Mouse (Mus musculus): ENCODE data around the gene Slc39a1.
A peak's percentile ranks its signal among the peaks of the same experiment; 100 is the strongest.
"Not testable (repeated sequence)": the region's sequence is repeated elsewhere in the genome, so short reads cannot be mapped to it uniquely, and the experiment has no call there.

Gene Slc39a1

DNA sequence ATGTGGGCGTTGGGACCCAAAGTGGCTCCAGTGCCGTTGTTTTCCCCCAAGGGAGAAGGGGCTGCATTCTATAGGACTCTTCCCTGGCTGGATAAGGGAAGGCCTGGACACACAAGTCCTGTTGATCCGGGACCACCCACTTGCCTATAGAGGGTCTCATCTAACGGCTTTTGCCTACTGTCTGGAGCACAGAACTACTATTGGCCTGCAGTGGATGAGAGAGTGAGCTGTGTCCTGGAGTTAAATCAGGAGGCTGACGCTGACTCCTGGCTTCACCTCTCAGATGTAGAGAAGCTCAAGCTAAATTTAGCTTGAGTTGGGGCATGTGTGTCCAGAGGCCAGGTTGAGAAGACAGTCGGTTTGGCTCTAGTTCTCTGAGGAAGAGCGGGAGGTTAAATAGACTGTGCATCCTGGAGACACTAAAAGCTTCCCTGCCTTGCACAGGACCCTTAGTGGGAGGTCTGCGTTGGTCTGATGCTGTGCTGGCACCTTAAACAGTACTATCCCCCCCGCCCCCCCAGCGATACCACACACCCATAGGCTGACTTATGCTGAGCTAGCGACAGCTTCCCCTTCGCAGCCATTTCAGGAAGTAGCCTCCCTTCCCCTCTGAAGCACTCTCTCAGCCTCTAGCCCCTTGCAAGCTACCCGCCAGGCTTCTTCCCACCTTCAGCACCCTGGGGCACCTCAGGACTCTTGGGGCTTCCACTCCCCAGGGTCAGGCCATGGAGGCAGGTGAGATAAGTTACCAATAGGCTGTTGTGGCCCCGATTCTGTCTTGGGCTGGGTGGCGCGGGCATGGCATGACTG is 18.2 kb downstream of the Slc39a1 start:
- peak; percentile 82 for DNase-seq (ENCODE audit: low read depth, low spot score)

- DNase-seq (ENCODE audit: low read depth, low spot score): peak; percentile 55
Observed at GRCm38 (mm10) chr3:90266901-90267775, 19.2 kb downstream of the Slc39a1 start.

DNA sequence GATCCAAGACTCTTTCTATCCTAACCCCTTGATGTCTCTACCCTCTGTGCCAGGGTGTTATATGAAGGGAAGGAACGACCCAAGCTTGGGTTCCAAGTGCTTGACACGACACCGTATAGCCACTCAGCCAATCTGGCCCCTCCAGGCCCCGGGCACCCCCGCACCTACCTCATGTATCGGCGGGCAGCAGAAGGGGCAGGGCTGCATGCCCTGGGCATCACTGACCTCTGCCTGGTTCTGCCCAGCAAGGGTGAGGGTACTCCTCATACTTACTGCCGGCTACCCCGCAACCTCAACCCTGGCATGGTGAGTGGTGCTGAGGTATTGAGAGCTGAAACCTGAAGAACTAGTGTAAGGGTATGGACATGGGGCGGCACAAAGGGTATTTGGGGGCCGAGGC is 20.2 kb downstream of the Slc39a1 start:
- no peak for DNase-seq (ENCODE audit: low read depth, low spot score)

DNA sequence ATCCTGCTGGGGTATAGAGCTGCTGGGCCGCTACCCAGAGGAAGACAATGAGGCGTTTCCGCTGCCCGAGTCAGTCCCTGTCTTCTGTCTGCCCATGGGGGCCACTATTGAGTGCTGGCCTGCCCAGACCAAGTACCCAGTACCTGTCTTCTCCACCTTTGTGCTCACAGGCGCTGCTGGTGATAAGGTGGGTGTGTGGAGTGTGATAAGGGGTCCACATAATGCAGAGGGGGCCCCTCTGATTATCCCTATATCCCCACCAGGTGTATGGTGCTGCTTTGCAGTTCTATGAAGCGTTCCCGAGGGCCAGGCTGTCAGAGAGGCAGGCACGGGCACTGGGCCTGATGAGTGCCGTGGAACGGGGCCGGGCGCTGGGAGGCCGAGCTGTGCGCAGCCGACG is 21.0 kb downstream of the Slc39a1 start:
- DNase-seq (ENCODE audit: low read depth, low spot score): no peak

GRCm38 (mm10) chr3:90270784-90271183 is 22.8 kb downstream of the Slc39a1 start:
- no peak for DNase-seq (ENCODE audit: low read depth, low spot score)

GRCm38 (mm10) chr3:90272170-90272569 is 24.2 kb downstream of the Slc39a1 start:
- DNase-seq (ENCODE audit: low read depth, low spot score): no peak

DNA sequence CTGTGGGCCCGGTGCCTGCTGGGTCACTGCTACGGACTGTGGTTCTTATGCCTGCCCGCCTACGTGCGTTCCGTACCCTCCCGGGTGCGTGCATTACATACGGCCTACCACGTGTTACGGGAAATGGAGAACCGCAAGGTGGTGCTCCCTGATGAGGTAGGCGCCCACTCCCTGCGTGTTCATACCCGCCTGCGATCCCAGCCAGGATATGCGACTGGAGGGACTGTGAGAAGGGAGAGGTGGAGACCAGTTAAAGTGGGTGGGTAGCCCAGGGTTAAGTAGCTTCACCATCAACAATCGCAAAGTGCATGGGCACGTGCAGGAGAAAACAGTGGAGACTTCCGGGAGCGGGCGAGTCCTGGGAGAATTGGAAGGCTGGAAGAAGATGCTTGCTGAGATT is 25.9 kb downstream of the Slc39a1 start:
- no peak for DNase-seq (ENCODE audit: low read depth, low spot score)

DNA sequence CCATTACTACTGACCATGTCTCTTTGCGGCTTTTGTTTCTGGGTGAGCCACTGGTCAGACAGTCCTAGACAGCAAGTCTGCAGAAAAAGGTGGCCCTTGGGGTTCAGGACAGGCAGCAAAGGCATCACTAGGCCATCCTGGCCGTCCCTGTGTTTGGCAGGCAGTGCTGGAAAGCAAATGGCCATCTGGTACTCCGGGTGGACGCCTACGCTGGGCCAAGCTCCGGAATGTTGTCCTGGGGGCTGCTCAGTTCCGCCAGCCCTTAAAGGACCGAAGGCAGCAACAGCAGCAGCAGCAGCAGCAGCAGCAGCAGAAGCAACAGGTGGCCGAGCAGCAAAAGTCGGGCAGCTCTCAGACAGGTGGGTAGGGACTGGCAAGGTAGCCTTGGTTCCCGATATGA is 27.3 kb downstream of the Slc39a1 start:
- DNase-seq (ENCODE audit: low read depth, low spot score): no peak

GRCm38 (mm10) chr3:90276858-90277257 is 28.9 kb downstream of the Slc39a1 start:
- no peak for DNase-seq (ENCODE audit: low read depth, low spot score)

DNA sequence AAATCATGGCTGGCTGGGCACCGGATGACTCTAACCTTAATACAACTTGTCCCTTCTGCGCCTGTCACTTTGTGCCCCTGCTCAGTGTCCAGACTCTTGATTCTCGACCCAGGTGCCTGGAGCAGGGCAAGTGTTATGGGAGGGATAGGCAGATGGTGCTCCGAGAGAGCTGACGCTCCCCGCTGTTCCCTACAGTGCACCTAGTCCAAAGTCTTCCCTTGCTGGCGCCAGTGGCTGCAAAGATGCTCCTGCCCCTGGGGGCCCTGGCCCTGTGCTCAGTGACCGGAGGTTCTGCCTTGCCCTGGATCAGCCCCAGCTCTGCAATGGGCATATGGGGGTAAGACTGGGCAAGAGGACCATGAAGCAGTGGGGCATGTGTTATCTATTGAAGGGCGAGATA is 29.8 kb downstream of the Slc39a1 start:
- no peak for DNase-seq (ENCODE audit: low read depth, low spot score)

DNA sequence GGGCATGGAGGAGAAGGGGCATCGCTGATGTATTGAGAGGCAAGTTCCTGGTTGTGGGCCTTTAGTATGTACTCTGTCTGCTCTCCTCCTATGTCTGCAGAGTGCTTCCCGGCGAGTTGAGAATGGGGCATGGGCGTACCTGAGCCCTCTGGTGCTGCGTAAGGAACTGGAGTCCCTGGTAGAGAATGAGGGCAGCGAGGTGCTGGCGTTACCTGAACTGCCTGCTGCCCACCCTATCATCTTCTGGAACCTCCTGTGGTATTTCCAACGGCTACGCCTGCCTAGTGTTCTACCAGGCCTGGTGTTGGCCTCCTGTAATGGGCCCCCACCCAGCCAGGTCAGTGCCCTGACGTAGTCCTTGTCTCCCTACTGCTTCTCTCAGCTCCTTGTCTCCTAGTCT is 30.2 kb downstream of the Slc39a1 start:
- DNase-seq (ENCODE audit: low read depth, low spot score): no peak

GRCm38 (mm10) chr3:90279216-90279615 is 31.2 kb downstream of the Slc39a1 start:
- DNase-seq (ENCODE audit: low read depth, low spot score): no peak

DNA sequence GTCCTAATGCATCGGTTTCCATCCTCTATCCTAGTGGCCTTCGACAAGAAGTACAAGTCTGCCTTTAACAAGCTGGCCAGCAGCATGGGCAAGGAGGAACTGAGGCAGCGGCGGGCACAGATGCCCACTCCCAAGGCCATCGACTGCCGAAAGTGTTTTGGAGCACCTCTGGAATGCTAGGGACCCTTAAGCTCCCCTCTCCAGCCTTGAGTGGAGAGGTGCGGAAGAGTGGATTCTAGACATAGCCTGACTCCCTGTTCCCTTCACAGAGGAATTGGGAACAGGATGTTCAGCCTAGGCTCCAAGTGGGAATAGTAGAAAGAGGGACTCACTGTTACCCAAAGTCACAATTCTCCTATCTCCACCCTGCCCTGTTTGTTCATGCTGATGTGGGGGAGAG is 31.8 kb downstream of the Slc39a1 start:
- DNase-seq (ENCODE audit: low read depth, low spot score): no peak

DNA sequence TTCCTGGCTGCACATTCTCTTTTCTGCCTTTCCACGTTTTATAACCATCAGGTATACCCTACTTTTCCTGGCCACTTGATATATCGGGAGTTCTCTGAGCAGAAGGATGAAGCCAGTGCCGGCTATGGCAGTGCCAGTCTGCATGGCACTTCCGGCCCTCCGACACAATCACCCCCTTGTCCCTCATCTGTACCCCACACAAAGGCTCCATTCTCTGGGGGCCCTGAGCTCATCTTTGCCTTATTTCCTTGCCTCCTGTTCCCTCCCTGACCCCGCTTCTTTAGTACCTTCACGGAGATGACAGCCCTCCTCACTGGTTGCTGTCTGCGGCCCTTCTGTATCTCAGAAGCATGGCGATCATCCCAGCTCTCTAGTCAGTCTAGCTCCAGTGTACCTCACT is 32.7 kb downstream of the Slc39a1 start:
- DNase-seq (ENCODE audit: low read depth, low spot score): no peak

DNA sequence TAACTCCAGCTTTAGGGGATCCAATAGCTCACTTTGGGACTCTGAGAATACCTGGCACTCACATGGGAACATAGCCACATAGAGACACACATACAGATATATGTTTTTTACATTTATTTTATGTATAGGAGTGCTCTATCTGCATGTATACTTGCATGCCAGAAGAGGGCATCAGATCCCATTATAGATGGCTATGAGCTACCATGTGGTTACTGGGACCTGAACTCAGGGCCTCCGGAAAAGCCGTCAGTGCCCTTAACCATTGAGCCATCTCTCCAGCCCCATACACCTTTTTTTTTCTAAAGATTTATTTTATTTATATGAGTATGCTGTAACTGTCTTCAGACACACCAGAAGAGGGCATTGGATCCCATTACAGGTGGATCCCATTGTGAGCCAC is 36.2 kb downstream of the Slc39a1 start:
- DNase-seq (ENCODE audit: low read depth, low spot score): no peak

DNA sequence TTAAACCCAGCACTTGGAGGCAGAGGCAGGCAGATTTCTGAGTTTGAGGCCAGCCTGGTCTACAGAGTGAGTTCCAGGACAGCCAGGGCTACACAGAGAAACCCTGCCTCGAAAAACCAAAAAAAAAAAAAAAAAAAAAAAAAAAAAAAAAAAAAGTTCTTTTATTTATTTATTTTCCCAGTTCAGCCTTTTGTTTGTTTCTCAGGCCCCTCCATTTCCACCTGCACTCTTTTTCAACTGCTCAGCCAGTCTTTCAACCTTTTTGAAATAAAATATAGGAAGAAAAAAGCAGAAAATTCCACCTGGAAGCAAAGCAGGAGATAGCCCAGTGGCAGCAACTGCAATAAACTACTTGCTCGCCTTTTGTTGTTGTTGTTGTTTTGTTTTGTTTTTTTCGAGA is 41.4 kb downstream of the Slc39a1 start:
- DNase-seq (ENCODE audit: low read depth, low spot score): not testable (repeated sequence)

GRCm38 (mm10) chr3:90290602-90291001 is 42.6 kb downstream of the Slc39a1 start:
- DNase-seq (ENCODE audit: low read depth, low spot score): no peak

- DNase-seq (ENCODE audit: low read depth, low spot score): no peak
Observed at GRCm38 (mm10) chr3:90291982-90292344, 44.0 kb downstream of the Slc39a1 start.

DNA sequence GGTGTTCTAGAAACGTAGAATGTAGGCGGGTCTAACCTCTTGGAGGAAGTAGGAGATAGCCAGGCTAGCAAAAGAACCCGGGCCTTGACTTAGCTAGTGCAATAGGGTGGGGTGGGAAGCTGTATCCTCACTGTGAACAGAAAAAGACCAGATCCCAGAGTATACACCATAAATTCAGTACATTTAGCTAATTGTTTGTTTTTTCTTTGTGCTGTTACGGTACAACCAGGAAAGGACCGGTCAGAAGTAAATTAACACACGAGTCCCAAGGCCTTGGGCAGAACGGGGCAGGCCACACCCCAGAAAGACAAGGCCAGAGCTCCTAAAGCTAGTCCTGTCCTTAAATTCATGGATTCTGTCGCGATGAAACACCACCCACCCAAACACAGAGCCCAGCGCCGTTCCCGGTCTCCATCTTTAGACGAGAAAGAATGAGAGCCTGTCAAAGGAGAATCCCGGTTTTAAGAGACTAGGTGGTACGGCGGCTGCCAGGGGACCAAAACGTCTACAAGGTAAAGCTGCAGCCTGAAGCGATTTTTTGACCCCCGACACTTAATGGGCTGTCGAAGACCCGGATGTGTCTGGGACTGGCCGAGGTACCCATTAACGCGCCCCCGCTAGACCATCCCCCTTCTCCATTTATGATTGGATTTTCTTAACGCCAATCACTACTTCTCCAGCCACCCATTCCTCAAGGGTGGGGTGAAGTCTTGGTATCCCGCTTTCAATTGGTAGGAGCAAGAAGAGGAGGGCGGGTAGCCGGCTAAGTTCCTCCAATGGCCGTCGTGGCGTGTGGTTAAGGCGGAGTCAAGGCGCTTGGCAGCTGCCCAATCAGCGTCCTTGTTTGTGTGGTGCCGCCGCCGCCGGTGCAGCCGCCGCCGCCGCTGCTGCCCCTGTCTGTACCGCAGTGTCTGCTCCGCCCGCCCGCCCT is 44.6 kb downstream of the Slc39a1 start, which contains the start of gene Gatad2b:
Gene Gatad2b (plus strand): TSS at position 834 of the 931 bp plus-strand sequence.
- peak; percentile 100 for DNase-seq (ENCODE audit: low read depth, low spot score)

- DNase-seq (ENCODE audit: low read depth, low spot score): peak; percentile 68
Observed at GRCm38 (mm10) chr3:90293352-90294063, 45.5 kb downstream of the Slc39a1 start.

- DNase-seq (ENCODE audit: low read depth, low spot score): no peak
Observed at GRCm38 (mm10) chr3:90294064-90294440, 46.1 kb downstream of the Slc39a1 start.
